Mouse (Mus musculus) MEL (cell line): Measurements from ENCODE around the gene Fdxr. TPM values are rescaled to one million over a fixed set of nuclear protein-coding genes. Genes with fewer than 3 reads are reported as not detected.
A peak's percentile ranks its signal among the peaks of the same experiment; 100 is the strongest.

Experiments
- DNase-seq: peaks from one replicate; pipeline ENCODE4 v3.0.0; 2011; ENCODE audit warnings: low read depth, low spot score
- H3K27ac ChIP-seq: 2 replicates; pipeline ENCODE4 v1.5.1; 2012; ENCODE audit warnings: low read depth, mild to moderate bottlenecking, control low read depth, low read length, moderate library complexity; ENCODE audit not compliant: control insufficient read depth
- H3K27me3 ChIP-seq, 2 experiments: fragments of 150-350 bp in 1 of 2; sonication (generic) in 1 of 2; 2 replicates each; pipeline ENCODE4 v1.6.1; 2012; ENCODE audit warnings: low read length in 2 of 2, mild to moderate bottlenecking in 2 of 2, improper control_type of control experiment in 1 of 2, moderate library complexity in 1 of 2; ENCODE audit not compliant: insufficient read depth in 2 of 2, control insufficient read depth in 1 of 2
- H3K36me3 ChIP-seq, 2 experiments: 2 replicates each; pipeline ENCODE4 v1.6.1; 2012 to 2014; ENCODE audit warnings: low read length in 2 of 2, improper control_type of control experiment in 1 of 2, inconsistent platforms in 1 of 2, mild to moderate bottlenecking in 1 of 2; ENCODE audit not compliant: insufficient read depth in 2 of 2, control insufficient read depth in 1 of 2
- H3K4me1 ChIP-seq, 2 experiments: fragments of 150-350 bp in 1 of 2; sonication (generic) in 1 of 2; 2 replicates each; pipeline ENCODE4 v1.6.1; 2012; ENCODE audit warnings: low read length in 2 of 2, improper control_type of control experiment in 1 of 2, mild to moderate bottlenecking in 1 of 2; ENCODE audit not compliant: insufficient read depth in 2 of 2, control insufficient read depth in 1 of 2
- H3K4me3 ChIP-seq, 2 experiments: fragments of 150-350 bp in 1 of 2; sonication (generic) in 1 of 2; 2 replicates each; pipeline ENCODE4 v1.5.1; 2012; ENCODE audit warnings: low read depth in 2 of 2, low read length in 2 of 2, mild to moderate bottlenecking in 2 of 2, moderate library complexity in 2 of 2, control low read depth in 1 of 2, improper control_type of control experiment in 1 of 2; ENCODE audit not compliant: control insufficient read depth in 1 of 2, insufficient read depth in 1 of 2
- H3K79me2 ChIP-seq: 2 replicates; pipeline ENCODE4 v1.6.1; 2012; ENCODE audit warnings: mild to moderate bottlenecking, low read length, moderate library complexity; ENCODE audit not compliant: control insufficient read depth, poor library complexity, insufficient read depth
- H3K9ac ChIP-seq: 2 replicates; pipeline ENCODE4 v1.6.1; 2012; ENCODE audit warnings: low read depth, mild to moderate bottlenecking, control low read depth, low read length, moderate library complexity; ENCODE audit not compliant: control insufficient read depth, poor library complexity, severe bottlenecking
- H3K9me3 ChIP-seq: fragments of 150-350 bp; sonication (generic); replicated peaks from 2 replicates; pipeline ENCODE4 v1.6.1; 2012; ENCODE audit warnings: mild to moderate bottlenecking, low read length, improper control_type of control experiment, moderate library complexity; ENCODE audit not compliant: insufficient read depth
- BHLHE40 ChIP-seq: IDR thresholded peaks from 2 replicates; pipeline ENCODE4 v1.6.1; 2012; ENCODE audit warnings: low read depth, mild to moderate bottlenecking, inconsistent platforms, low read length, improper control_type of control experiment, borderline replicate concordance
- CTCF ChIP-seq, 3 experiments: IDR thresholded peaks in 2 of 3; conservative IDR thresholded peaks in 1 of 3; 2 replicates each; pipeline ENCODE4 v1.5.1; 2011 to 2012; ENCODE audit warnings: low read length in 3 of 3, low read depth in 2 of 3, mild to moderate bottlenecking in 2 of 3, improper control_type of control experiment in 1 of 3, inconsistent platforms in 1 of 3, mixed read lengths in 1 of 3, moderate library complexity in 1 of 3; ENCODE audit not compliant: control insufficient read depth in 1 of 3, insufficient read depth in 1 of 3, poor library complexity in 1 of 3, severe bottlenecking in 1 of 3
- MAFK ChIP-seq: IDR thresholded peaks from 2 replicates; pipeline ENCODE4 v1.6.1; 2011; ENCODE audit warnings: low read depth, mild to moderate bottlenecking, low read length, improper control_type of control experiment, borderline replicate concordance
- MAX ChIP-seq: IDR thresholded peaks from 2 replicates; pipeline ENCODE4 v1.6.1; 2011; ENCODE audit warnings: low read length, improper control_type of control experiment
- MXI1 ChIP-seq: IDR thresholded peaks from 2 replicates; pipeline ENCODE4 v1.6.1; 2011; ENCODE audit warnings: mild to moderate bottlenecking, low read depth, low read length, improper control_type of control experiment
- NELFE ChIP-seq: IDR thresholded peaks from 2 replicates; pipeline ENCODE4 v1.6.1; 2011; ENCODE audit warnings: low read depth, low read length, improper control_type of control experiment
- NRF1 ChIP-seq: IDR thresholded peaks from 2 replicates; pipeline ENCODE4 v1.6.1; 2014; ENCODE audit warnings: low read depth, mild to moderate bottlenecking, inconsistent platforms, low read length, improper control_type of control experiment, moderate library complexity; ENCODE audit not compliant: poor library complexity, insufficient read depth, severe bottlenecking
- POLR2A ChIP-seq, 2 experiments: IDR thresholded peaks; 2 replicates each; pipeline ENCODE4 v1.6.1; 2011 to 2012; ENCODE audit warnings: low read length in 2 of 2, mild to moderate bottlenecking in 2 of 2, control low read depth in 1 of 2, improper control_type of control experiment in 1 of 2, low read depth in 1 of 2, moderate library complexity in 1 of 2; ENCODE audit not compliant: control insufficient read depth in 1 of 2, insufficient read depth in 1 of 2, poor library complexity in 1 of 2
- SIN3A ChIP-seq: IDR thresholded peaks from 2 replicates; pipeline ENCODE4 v1.6.1; 2012; ENCODE audit warnings: low read length, improper control_type of control experiment, inconsistent platforms
- USF2 ChIP-seq, 2 experiments: IDR thresholded peaks; 2 replicates each; pipeline ENCODE4 v1.6.1; 2011 to 2012; ENCODE audit warnings: improper control_type of control experiment in 2 of 2, low read length in 2 of 2, borderline replicate concordance in 1 of 2, inconsistent platforms in 1 of 2, low read depth in 1 of 2, mild to moderate bottlenecking in 1 of 2; ENCODE audit not compliant: insufficient read depth in 1 of 2
- ZC3H11A ChIP-seq: IDR thresholded peaks from 2 replicates; pipeline ENCODE4 v1.6.1; 2012; ENCODE audit warnings: low read depth, mild to moderate bottlenecking, inconsistent platforms, low read length, improper control_type of control experiment
- ZKSCAN1 ChIP-seq: IDR thresholded peaks from 2 replicates; pipeline ENCODE4 v1.6.1; 2012; ENCODE audit warnings: low read depth, mild to moderate bottlenecking, inconsistent platforms, low read length, improper control_type of control experiment, moderate library complexity
- polyA plus RNA-seq, 2 experiments: library from polyadenylated mRNA; stranded (reverse) in 1 of 2; unstranded in 1 of 2; fragments of >175 nt in 1 of 2; fragments of >200 nt in 1 of 2; gene quantifications; 2 replicates each; pipeline versions ENCODE4 v1.2.1 to v1.2.4; 2012; ENCODE audit warnings: low replicate concordance in 2 of 2, low read depth in 1 of 2; ENCODE audit not compliant: insufficient read length in 2 of 2, insufficient read depth in 1 of 2, missing spikeins in 1 of 2
- total RNA-seq: library from RNA; depleted of rRNA; stranded (reverse); fragments of 300-350 nt; gene quantifications from 2 replicates; pipeline ENCODE4 v1.2.3, GENCODE M21; 2012

The Fdxr gene
- total and polyA plus RNA-seq, 3 experiments, result 32.7 to 37.7 TPM; not detected in 1

DNA sequence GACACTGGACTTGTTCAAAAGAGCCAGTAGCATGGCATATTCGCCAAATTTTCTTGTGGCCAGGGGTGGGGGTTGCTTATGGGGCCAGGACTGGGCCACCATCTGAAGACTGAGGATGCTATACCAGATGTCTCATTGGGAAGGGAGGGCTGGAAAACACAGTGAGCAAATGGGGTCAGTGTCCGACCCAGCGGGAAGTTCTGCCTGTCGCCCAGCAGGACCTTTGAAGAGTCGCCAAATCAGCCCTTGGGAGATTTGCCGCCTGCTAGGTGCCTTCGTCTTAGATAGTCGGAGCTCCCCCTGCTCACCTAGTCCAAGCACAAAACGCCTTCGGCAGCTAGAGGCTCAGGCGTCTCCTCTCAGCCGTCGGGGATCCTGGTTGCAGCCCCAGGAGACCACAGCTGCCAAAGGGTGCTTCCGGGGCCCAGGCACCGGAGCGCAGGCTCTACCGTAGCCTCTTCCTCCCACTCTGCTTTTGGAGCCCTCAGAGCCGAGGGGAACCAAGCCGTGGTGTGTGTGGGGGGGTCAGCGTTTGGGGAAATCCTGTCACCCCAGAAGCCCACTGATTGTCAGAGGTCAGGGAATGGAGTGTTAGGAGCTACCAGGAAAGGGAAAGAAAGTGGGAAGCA, 11.0 kb downstream of the Fdxr start:
- Histone ChIP-seq H3K9ac (no peak overlapping the region), H3K9me3 (no peaks in the 10 kb centered on the region), H3K4me3 (no peak overlapping the region), H3K4me1 (no peaks in the 10 kb centered on the region), H3K27me3 (peaks cover 2 to 3% of the 10 kb centered on the region in 2 experiments), H3K27ac (no peak overlapping the region), H3K79me2 (no peaks in the 10 kb centered on the region), H3K36me3 (no peaks in the 10 kb centered on the region; a peak in 1 of 4 replicates)
- TF ChIP-seq SIN3A (no peak), NRF1 (no peak), POLR2A (IDR thresholded peaks at IDR 0.05; ENCODE audit: control insufficient read depth in 1 of 2, insufficient read depth in 1 of 2, low read depth in 1 of 2, low read length in 2 of 2, poor library complexity in 1 of 2) (no peak), NELFE (no peak), BHLHE40 (no peak), ZC3H11A (no peak), ZKSCAN1 (no peak), MAX (no peak), USF2 (IDR thresholded peaks at IDR 0.05; ENCODE audit: borderline replicate concordance in 1 of 2, insufficient read depth in 1 of 2, low read depth in 1 of 2, low read length in 2 of 2) (no peak), MXI1 (no peak)
- DNase-seq, result no peak

DNA sequence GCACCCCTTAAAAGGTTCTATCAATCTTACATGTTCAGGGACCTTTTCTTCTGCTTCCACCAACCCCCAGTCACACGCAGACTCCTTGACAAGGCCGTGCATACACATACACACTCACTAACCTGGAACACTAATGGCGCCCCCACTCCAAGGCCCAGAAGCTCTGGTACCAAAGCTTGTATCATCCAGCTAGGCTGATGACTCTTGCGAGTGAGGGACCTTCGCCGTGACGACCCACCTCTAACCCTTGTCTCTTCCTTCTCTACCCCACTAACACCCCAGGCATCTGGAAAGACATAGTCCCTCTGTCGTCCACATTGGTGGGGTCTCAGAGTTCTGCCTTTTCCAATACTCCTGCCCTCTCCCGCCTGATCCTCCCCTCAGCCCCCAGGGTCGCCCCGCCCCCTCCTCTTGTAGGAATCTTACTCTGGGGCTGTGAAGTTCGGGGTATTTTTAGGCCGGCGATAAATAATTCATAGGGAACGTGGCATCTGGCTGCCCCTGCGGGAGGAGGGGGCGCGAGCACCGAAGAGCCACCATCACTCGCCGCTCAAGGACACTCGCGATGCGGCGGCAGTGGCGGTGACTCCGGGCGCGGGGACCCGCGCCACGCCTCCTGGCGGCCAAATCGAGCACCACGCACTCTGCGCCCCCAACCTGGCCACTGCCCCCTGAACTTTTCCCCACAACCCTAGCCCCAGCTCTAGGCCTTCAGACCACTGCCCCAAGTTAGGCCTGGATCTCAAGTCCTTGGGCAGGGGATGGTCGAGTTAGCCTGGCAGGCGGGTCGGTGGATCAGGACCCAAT, 11.8 kb downstream of the Fdxr start:
- no peak for TF ChIP-seq MAFK
- peak in 1 of 3 experiments; percentile 25; a peak in 2 of 6 replicates for TF ChIP-seq CTCF (IDR thresholded peaks at IDR 0.05 in 2 of 3, conservative IDR thresholded peaks at IDR 0.05 in 1 of 3; ENCODE audit: control insufficient read depth in 1 of 3, insufficient read depth in 1 of 3, low read depth in 2 of 3, low read length in 3 of 3, poor library complexity in 1 of 3, severe bottlenecking in 1 of 3)
- Histone ChIP-seq H3K9ac (no peak overlapping the region), H3K27ac (no peak overlapping the region), H3K27me3 (peaks cover 2 to 6% of the 10 kb centered on the region in 2 experiments), H3K9me3 (no peaks in the 10 kb centered on the region), H3K36me3 (no peaks in the 10 kb centered on the region), H3K4me1 (no peaks in the 10 kb centered on the region), H3K4me3 (no peak overlapping the region), H3K79me2 (no peaks in the 10 kb centered on the region)
- no peak for DNase-seq
